Mouse (Mus musculus) left cerebral cortex, postnatal 4 days (tissue): ENCODE measurements around the gene Fads6. TPM values are rescaled to one million over a fixed set of nuclear protein-coding genes. Genes with fewer than 3 reads are reported as not detected.

Experiments
- DNase-seq: peaks from one replicate; pipeline ENCODE4 v3.0.0-alpha.2; 2022
- intact Hi-C: fragments of 180-260 bp; cut with DNase I; formaldehyde crosslinking; loops from one replicate; pipeline ENCODE4 v1.15.1; 2025
- total RNA-seq, 2 experiments: library from RNA; stranded (reverse); gene quantifications; 2 replicates each; pipeline ENCODE4 v1.2.3; 2021

Fads6 gene
- total RNA-seq, 2 experiments from 2014 or later = 2.9 to 4.1 TPM

GRCm38 (mm10) chr11:115264136-115264861 lies 33.2 kb downstream of the Fads6 start:
- intact Hi-C loops = loop anchor here (10.0 kb wide), 1 partner anchor 179 kb away; no protein-coding TSS in a partner anchor
- no peak for DNase-seq

GRCm38 (mm10) chr11:115262954-115263353 lies 34.5 kb downstream of the Fads6 start:
- intact Hi-C loops = loop anchor here (10.0 kb wide), 1 partner anchor 178 kb away; no protein-coding TSS in a partner anchor
- DNase-seq = no peak

GRCm38 (mm10) chr11:115259134-115259533 lies 38.3 kb downstream of the Fads6 start:
- DNase-seq = no peak
- intact Hi-C loops = no loop called here

GRCm38 (mm10) chr11:115257775-115258510 lies 39.5 kb downstream of the Fads6 start:
- DNase-seq = no peak
- intact Hi-C loops = no loop called here

GRCm38 (mm10) chr11:115251258-115251657 lies 46.2 kb downstream of the Fads6 start:
- intact Hi-C loops = no loop called here
- DNase-seq = no peak

- intact Hi-C loops = no loop called here
- DNase-seq = no peak
These were observed 46.9 kb downstream of the Fads6 start for GRCm38 (mm10) chr11:115250405-115251090.

GRCm38 (mm10) chr11:115249721-115250404 lies 47.6 kb downstream of the Fads6 start:
- intact Hi-C loops = no loop called here
- DNase-seq = no peak

- no peak for DNase-seq
- intact Hi-C loops = no loop called here
These were observed 49.5 kb downstream of the Fads6 start for GRCm38 (mm10) chr11:115247945-115248344.

- intact Hi-C loops = no loop called here
- no peak for DNase-seq
These were observed 50.2 kb downstream of the Fads6 start for GRCm38 (mm10) chr11:115247240-115247639.

GRCm38 (mm10) chr11:115246386-115246785 lies 51.1 kb downstream of the Fads6 start:
- no peak for DNase-seq
- intact Hi-C loops = no loop called here

GRCm38 (mm10) chr11:115244840-115245239 lies 52.6 kb downstream of the Fads6 start:
- no peak for DNase-seq
- intact Hi-C loops = no loop called here

- intact Hi-C loops = no loop called here
- DNase-seq = no peak
These were observed 53.7 kb downstream of the Fads6 start for GRCm38 (mm10) chr11:115243783-115244182.

- DNase-seq = no peak
- intact Hi-C loops = no loop called here
These were observed 54.7 kb downstream of the Fads6 start for GRCm38 (mm10) chr11:115242746-115243145.

GRCm38 (mm10) chr11:115241402-115241801 lies 56.1 kb downstream of the Fads6 start:
- intact Hi-C loops = no loop called here
- DNase-seq = peak; percentile 53

- intact Hi-C loops = no loop called here
- DNase-seq = no peak
These were observed 60.9 kb downstream of the Fads6 start for GRCm38 (mm10) chr11:115236570-115236969.

- DNase-seq = peak; percentile 75
- intact Hi-C loops = no loop called here
These were observed 63.0 kb downstream of the Fads6 start for GRCm38 (mm10) chr11:115234320-115235044.

GRCm38 (mm10) chr11:115233526-115234290 lies 63.8 kb downstream of the Fads6 start:
- peak; percentile 84 for DNase-seq
- intact Hi-C loops = no loop called here

- intact Hi-C loops = no loop called here
- DNase-seq = no peak
These were observed 64.6 kb downstream of the Fads6 start for GRCm38 (mm10) chr11:115232889-115233288.

- DNase-seq = peak; percentile 54
- intact Hi-C loops = no loop called here
These were observed 65.5 kb downstream of the Fads6 start for GRCm38 (mm10) chr11:115231924-115232323.
